Mouse (Mus musculus): ENCODE results near the gene Fdx1l. TPM values are rescaled to one million over a fixed set of nuclear protein-coding genes. Genes with fewer than 3 reads are reported as not detected.
"Not testable (repeated sequence)": the region's sequence is repeated elsewhere in the genome, so short reads cannot be mapped to it uniquely, and the experiment has no call there.

Gene Fdx1l
- polyA plus RNA-seq, 1 experiment from 2014 or later, result 54.8 TPM

DNA sequence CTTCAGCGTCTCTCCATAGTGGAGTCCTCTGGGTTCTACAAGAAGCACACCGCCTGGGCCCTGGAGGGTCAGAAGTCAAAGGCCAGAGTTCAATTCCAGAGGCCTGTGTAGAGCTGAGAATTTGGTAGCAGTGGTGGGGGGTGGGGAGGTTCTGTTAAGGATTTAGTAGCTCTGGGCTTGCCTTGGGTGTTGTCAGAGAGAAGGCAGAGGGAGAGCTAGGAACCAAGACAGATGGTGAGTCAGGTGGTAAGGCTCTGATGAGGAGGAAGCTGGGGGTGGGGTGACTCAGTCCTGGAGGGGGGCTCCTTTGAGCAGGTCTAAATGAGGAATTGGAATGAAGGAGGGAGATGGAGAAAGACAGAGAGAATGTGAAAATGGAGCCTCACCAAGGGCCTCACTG is 10.5 kb downstream of the Fdx1l start:
- Histone ChIP-seq H3K4me1 (replicated peaks) (no peaks in the 10 kb centered on the region), H3K9me3 (no peaks in the 10 kb centered on the region), H3K4me2 (replicated peaks) (no peak overlapping the region), H3K27me3 (no peaks in the 10 kb centered on the region), H3K9ac (replicated peaks) (no peak overlapping the region), H3K4me3 (replicated peaks) (no peak overlapping the region), H3K27ac (no peak overlapping the region), H3K36me3 (peaks cover 52% of the 10 kb centered on the region)
- 83% methylated on average over 2 of the region's 2 CpGs for WGBS
- ATAC-seq, result no peak

DNA sequence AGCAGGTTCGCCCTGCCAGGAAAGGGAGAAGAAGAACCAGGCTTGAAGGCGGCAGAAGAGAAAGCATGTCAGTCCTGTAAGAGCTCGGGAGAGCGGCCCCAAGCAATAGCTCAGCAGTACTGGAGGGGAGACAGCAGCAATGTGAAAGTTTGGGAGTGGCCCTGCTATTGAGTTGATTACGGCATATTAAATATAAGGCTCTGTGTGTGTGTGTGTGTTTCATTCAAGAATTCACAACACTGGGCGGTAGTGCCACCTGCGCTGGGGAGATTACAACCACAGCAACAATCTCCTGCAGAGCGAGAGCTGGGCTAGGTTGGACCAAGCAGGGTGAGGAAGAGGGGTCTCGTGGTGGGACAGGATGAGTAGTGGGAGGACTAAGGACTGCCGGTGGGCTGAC is 21.8 kb downstream of the Fdx1l start:
- H3K27ac ChIP-seq, result no peak overlapping the region

DNA sequence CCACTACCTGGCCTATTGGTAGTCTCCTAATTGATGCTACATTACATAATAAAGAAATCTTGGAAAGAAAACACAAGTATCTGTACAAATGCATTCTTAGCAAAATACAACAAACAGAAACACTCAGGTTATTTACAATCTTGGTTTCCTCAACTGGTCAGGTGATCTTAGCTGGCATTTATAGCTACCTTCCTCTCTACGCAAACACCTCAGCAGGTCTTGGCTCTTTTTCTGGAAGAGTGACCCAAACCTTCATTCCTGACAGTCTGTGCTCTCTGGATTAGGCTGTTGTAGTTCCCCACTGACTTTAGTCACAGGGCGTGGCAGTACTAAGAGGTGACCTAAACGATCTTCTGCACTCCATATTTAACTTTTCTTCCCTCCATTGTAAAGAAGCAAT is 28.2 kb downstream of the Fdx1l start:
- no peaks in the 10 kb centered on the region for H3K36me3 ChIP-seq
- no peak overlapping the region for H3K4me2 ChIP-seq (replicated peaks)
- H3K9me3 ChIP-seq, result no peaks in the 10 kb centered on the region
- no peak overlapping the region for H3K4me3 ChIP-seq (replicated peaks)
- H3K4me1 ChIP-seq (replicated peaks), result no peaks in the 10 kb centered on the region
- ATAC-seq, result no peak
- 83% methylated on average over 3 of the region's 3 CpGs for WGBS
- H3K9ac ChIP-seq (replicated peaks), result no peak overlapping the region
- H3K27ac ChIP-seq, result no peak overlapping the region
- H3K27me3 ChIP-seq, result peaks cover 10% of the 10 kb centered on the region

More for the DNA sequence above, 21.8 kb downstream of the Fdx1l start:
- WGBS, result 66% methylated on average over 10 of the region's 10 CpGs
- 0 out of 2 replicates have a peak, but pooled peaks cover 6% of the 10 kb centered on the region for H3K27me3 ChIP-seq
- no peaks in the 10 kb centered on the region for H3K9me3 ChIP-seq
- no peak overlapping the region for H3K9ac ChIP-seq (replicated peaks)
- no peak overlapping the region for H3K4me2 ChIP-seq (replicated peaks)
- H3K36me3 ChIP-seq, result no peaks in the 10 kb centered on the region
- ATAC-seq, result no peak
- no peaks in the 10 kb centered on the region for H3K4me1 ChIP-seq (replicated peaks)
- H3K4me3 ChIP-seq (replicated peaks), result no peak overlapping the region

DNA sequence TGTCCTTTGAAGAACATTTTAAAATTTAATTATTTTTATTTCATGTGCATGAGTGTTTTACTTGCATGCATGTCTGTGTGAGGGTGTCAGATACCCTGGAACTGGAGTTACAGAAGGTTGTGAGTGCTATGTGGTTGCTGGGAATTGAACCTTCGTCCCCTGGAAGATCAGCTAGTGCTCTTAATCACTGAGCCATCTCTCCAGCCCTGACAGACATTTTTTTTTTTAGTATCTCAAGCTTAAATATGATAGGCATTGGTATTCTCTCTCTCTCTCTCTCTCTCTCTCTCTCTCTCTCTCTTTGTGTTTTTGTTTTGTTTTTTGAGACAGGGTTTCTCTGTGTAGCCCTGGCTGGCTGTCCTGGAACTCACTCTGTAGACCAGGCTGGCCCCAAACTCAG is 28.6 kb downstream of the Fdx1l start:
- not testable (repeated sequence) for H3K27ac ChIP-seq; H3K9me3 ChIP-seq; H3K4me2 ChIP-seq (replicated peaks); H3K4me3 ChIP-seq (replicated peaks); H3K9ac ChIP-seq (replicated peaks); H3K4me1 ChIP-seq (replicated peaks); H3K36me3 ChIP-seq; ATAC-seq
- H3K27me3 ChIP-seq, result peaks cover 14% of the 10 kb centered on the region
- 63% methylated on average over 1 of the region's 1 CpGs for WGBS

DNA sequence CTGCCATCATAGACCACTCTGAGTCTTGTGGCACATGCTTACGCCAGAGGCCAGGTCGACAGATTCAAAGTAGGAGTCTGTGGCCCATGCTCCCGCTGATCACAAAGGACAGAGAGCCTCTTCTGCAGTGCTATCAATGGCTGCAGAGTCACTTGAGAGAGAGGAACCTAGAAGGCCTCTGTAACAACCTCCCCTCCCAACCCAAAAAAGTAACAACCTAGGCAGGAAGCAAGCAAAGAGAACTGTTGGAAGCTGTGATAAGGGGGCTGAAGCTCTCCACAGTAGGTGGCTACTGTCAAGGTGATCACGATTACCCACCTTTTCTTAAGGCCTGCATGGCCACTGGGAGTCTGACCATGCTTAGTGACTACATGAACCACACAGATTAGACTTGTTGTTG is 29.9 kb downstream of the Fdx1l start:
- Histone ChIP-seq H3K36me3 (no peaks in the 10 kb centered on the region), H3K9me3 (no peaks in the 10 kb centered on the region), H3K27me3 (peaks cover 27% of the 10 kb centered on the region), H3K4me1 (replicated peaks) (no peaks in the 10 kb centered on the region), H3K4me2 (replicated peaks) (no peak overlapping the region), H3K9ac (replicated peaks) (no peak overlapping the region), H3K27ac (no peak overlapping the region), H3K4me3 (replicated peaks) (no peak overlapping the region)
- no peak for ATAC-seq
- 86% methylated on average over 4 of the region's 4 CpGs for WGBS

DNA sequence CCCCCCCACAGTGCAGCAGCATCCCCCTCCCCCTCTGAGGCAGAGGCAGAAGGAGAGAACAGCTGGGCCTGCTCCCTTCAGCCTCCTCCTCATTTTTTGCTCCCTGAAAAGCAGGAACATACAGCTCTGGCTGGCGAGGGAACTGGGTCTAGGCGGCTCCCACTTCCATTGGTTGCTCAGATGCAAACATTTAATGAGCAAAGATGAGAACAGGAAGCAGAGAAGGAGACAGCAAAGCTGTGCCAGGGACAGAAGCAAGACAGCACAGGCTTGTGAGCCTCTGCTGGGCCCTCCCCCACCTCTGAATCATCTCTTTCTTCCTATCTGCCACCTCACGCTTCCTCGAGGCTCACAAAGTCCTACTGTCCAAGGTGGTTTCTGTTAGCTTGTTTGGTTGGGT is 32.1 kb downstream of the Fdx1l start:
- Histone ChIP-seq H3K4me2 (replicated peaks) (no peak overlapping the region), H3K27ac (no peak overlapping the region), H3K9me3 (no peaks in the 10 kb centered on the region), H3K4me3 (replicated peaks) (no peak overlapping the region), H3K9ac (replicated peaks) (no peak overlapping the region), H3K36me3 (no peaks in the 10 kb centered on the region), H3K4me1 (replicated peaks) (peaks cover 17% of the 10 kb centered on the region), H3K27me3 (peaks cover 49% of the 10 kb centered on the region)
- WGBS, result 54% methylated on average over 4 of the region's 4 CpGs
- no peak for ATAC-seq

DNA sequence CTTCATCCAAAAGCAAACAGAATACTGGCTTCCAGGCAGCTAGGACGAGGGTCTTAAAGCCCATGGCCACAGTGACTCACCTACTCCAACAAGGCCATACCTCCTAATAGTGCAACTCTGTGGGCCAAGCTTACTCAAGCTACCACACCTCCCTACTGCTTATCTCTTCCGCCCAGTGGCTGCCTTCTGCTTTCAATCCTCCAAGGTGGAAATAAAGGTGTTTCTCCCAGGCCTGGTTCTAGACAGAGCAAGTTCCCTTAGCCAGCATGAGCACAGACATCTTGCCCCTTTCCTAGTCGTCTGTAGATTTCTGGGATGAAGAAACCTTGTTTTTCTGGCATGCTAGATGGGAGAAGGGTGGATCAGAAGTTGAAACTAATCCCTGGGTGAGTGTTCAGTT is 33.6 kb downstream of the Fdx1l start:
- Histone ChIP-seq H3K4me1 (replicated peaks) (peaks cover 23% of the 10 kb centered on the region), H3K4me2 (replicated peaks) (no peak overlapping the region), H3K4me3 (replicated peaks) (no peak overlapping the region), H3K36me3 (no peaks in the 10 kb centered on the region), H3K9ac (replicated peaks) (no peak overlapping the region), H3K27ac (no peak overlapping the region), H3K9me3 (no peaks in the 10 kb centered on the region), H3K27me3 (peaks cover 65% of the 10 kb centered on the region)
- WGBS, result 76% methylated on average over 3 of the region's 3 CpGs
- ATAC-seq, result no peak

DNA sequence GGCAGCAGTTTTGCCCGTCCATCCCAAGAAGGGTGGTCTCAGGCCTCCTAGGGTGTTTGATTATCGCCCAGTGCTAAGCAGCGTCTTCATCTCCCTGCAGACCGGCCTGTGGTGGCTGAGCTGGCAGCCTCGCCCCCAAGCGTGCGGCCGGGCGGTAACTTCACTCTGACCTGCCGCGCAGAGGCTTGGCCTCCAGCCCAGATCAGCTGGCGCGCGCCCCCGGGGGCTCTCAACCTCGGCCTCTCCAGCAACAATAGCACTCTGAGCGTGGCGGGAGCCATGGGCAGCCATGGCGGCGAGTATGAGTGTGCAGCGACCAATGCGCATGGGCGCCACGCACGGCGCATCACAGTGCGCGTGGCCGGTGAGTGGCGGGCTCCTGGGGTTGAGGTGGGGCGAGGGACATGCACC is 35.9 kb downstream of the Fdx1l start:
- peaks cover 38% of the 10 kb centered on the region for H3K4me1 ChIP-seq (replicated peaks)

DNA sequence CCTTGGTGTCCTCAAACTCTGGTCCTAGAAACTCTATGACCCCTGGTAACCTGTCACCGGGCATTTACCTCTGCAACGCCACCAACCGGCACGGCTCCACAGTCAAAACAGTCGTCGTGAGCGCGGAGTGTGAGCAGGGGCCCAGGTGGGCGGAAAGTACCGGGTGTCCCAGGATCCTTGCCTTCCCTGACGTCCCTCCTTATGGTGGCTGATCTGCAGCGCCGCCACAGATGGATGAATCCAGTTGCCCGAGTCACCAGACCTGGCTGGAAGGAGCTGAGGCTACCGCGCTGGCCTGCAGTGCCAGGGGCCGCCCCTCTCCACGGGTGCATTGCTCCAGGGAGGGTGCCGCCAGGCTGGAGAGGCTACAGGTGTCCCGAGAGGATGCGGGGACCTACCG is 36.7 kb downstream of the Fdx1l start:
- no peaks in the 10 kb centered on the region for H3K36me3 ChIP-seq
- ATAC-seq, result no peak

More for the DNA sequence above, 35.9 kb downstream of the Fdx1l start:
- Histone ChIP-seq H3K9ac (replicated peaks) (peak overlapping the region; percentile 47), H3K9me3 (no peaks in the 10 kb centered on the region), H3K4me3 (replicated peaks) (peak overlapping the region; percentile 36), H3K4me2 (replicated peaks) (peak overlapping the region; percentile 51), H3K36me3 (no peaks in the 10 kb centered on the region), H3K27me3 (peaks cover 84% of the 10 kb centered on the region), H3K27ac (no peak overlapping the region)
- 3% methylated on average over 31 of the region's 31 CpGs for WGBS
- ATAC-seq, result peak; percentile 64

DNA sequence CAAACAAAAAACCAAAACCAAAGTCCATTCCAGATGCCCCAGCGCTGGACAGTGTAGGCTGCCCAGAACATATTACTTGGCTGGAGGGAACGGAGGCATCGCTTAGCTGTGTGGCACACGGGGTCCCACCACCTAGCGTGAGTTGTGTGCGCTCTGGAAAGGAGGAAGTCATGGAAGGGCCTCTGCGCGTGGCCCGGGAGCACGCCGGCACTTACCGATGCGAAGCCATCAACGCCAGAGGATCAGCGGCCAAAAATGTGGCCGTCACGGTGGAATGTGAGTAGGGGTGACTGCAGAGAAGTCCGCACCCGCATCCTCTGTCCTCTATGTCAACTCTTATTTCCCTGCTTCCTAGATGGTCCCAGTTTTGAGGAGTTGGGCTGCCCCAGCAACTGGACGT is 37.3 kb downstream of the Fdx1l start:
- 6% methylated on average over 20 of the region's 20 CpGs for WGBS
- Histone ChIP-seq H3K27ac (no peak overlapping the region), H3K27me3 (peaks cover 97% of the 10 kb centered on the region), H3K4me3 (replicated peaks) (0 out of 2 replicates have a peak overlapping the region, but pooled peaks have one; percentile 36), H3K4me1 (replicated peaks) (peaks cover 51% of the 10 kb centered on the region), H3K9ac (replicated peaks) (no peak overlapping the region), H3K36me3 (no peaks in the 10 kb centered on the region), H3K4me2 (replicated peaks) (peak overlapping the region; percentile 51; the same call in 1 of the 2 replicates), H3K9me3 (no peaks in the 10 kb centered on the region)
- ATAC-seq, result no peak

More for the DNA sequence above, 36.7 kb downstream of the Fdx1l start:
- peak overlapping the region; percentile 47; the same call in 1 of the 2 replicates for H3K9ac ChIP-seq (replicated peaks)
- WGBS, result 3% methylated on average over 22 of the region's 22 CpGs
- H3K4me1 ChIP-seq (replicated peaks), result peaks cover 46% of the 10 kb centered on the region
- peak overlapping the region; percentile 36 for H3K4me3 ChIP-seq (replicated peaks)
- peak overlapping the region; percentile 51 for H3K4me2 ChIP-seq (replicated peaks)
- H3K27me3 ChIP-seq, result peaks cover 92% of the 10 kb centered on the region
- H3K27ac ChIP-seq, result no peak overlapping the region
- no peaks in the 10 kb centered on the region for H3K9me3 ChIP-seq

DNA sequence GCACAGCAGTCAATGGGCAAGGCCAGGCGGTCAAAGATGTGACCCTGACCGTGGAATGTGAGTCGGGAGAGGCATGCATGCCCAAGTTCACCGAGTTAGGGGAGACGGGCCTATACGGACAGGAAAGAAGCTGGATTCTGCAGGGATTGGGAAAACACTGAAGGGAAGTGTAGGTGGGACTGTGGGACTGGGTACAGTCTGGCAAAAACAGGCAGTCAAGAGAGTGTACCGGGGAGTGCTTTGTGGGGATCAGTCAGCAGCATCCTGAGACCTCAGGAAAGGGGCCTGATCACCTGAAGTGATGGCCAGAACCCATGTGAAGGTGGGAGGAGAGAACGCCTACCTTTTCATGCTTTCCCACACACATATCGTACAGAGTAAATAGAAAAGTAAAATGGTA is 37.8 kb downstream of the Fdx1l start:
- H3K9me3 ChIP-seq, result no peaks in the 10 kb centered on the region
- 16% methylated on average over 9 of the region's 9 CpGs for WGBS
- no peak for ATAC-seq
- peaks cover 57% of the 10 kb centered on the region for H3K4me1 ChIP-seq (replicated peaks)
- no peak overlapping the region for H3K4me3 ChIP-seq (replicated peaks)
- no peaks in the 10 kb centered on the region for H3K36me3 ChIP-seq
- H3K4me2 ChIP-seq (replicated peaks), result no peak overlapping the region
- H3K27ac ChIP-seq, result no peak overlapping the region
- H3K27me3 ChIP-seq, result peaks cover 99% of the 10 kb centered on the region
- H3K9ac ChIP-seq (replicated peaks), result no peak overlapping the region

DNA sequence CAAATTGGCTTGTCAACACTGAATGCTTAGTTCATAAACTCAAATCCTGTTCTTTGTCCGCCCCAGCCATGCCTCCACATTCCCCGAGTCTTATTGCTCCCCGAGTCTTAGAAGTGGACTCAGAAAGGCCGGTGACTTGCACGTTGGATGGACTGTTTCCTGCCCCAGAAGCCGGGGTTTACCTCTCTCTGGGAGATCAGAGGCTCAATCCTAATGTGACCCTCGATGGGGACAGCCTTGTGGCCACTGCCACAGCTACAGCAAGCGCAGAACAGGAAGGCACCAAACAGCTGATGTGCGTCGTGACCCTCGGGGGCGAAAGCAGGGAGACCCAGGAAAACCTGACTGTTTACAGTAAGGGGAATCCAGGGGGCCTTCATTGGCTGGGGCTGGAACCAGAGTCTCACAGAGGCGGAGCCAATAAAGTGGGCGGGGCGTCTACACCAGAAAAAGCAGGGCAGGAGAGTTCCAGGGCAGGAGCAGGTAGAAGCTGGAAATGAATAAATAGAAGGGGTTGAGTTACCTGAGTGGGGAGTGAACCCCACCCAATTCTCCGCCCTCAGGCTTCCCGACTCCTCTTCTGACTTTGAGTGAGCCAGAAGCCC is 38.8 kb downstream of the Fdx1l start:
- Histone ChIP-seq H3K4me1 (replicated peaks) (peaks cover 65% of the 10 kb centered on the region), H3K27ac (no peak overlapping the region), H3K36me3 (no peaks in the 10 kb centered on the region), H3K9ac (replicated peaks) (no peak overlapping the region), H3K27me3 (peaks cover 99% of the 10 kb centered on the region), H3K9me3 (no peaks in the 10 kb centered on the region), H3K4me3 (replicated peaks) (no peak overlapping the region), H3K4me2 (replicated peaks) (no peak overlapping the region)
- WGBS, result 4% methylated on average over 17 of the region's 17 CpGs
- ATAC-seq, result no peak

DNA sequence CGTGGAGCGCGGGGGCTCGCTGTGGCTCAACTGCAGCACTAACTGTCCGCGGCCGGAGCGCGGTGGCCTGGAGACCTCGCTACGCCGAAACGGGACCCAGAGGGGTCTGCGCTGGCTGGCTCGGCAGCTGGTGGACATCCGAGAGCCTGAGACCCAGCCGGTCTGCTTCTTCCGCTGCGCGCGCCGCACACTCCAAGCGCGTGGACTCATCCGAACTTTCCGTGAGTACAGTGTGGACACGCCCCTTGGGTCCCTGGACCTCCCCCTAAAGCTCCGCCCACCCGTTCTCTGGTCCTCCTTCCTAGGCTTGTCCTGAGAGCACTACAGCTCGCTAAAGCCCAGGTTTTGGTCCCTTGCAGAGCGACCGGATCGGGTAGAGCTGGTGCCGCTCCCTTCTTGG is 40.3 kb downstream of the Fdx1l start:
- no peak for ATAC-seq
- peaks cover 98% of the 10 kb centered on the region for H3K27me3 ChIP-seq
- H3K9me3 ChIP-seq, result no peaks in the 10 kb centered on the region
- H3K4me1 ChIP-seq (replicated peaks), result peaks cover 70% of the 10 kb centered on the region
- H3K36me3 ChIP-seq, result no peaks in the 10 kb centered on the region
- H3K4me2 ChIP-seq (replicated peaks), result peak overlapping the region; percentile 90
- H3K9ac ChIP-seq (replicated peaks), result peak overlapping the region; percentile 47; the same call in 1 of the 2 replicates
- no peak overlapping the region for H3K27ac ChIP-seq
- under 1% methylated on average over 34 of the region's 34 CpGs for WGBS
- H3K4me3 ChIP-seq (replicated peaks), result peak overlapping the region; percentile 51

All from midbrain, embryonic 13.5 days (tissue).